Mouse (Mus musculus) neural tube, embryonic 13.5 days (tissue): ENCODE results near the gene Rrp1. TPM values are rescaled to one million over a fixed set of nuclear protein-coding genes. Genes with fewer than 3 reads are reported as not detected.

Experiments
- ATAC-seq: fragments of 200-750 bp; cut with Nextera tagmentation; 2 replicates; pipeline ENCODE4 v1.8.0; 2017; ENCODE audit warnings: low read depth, mild to moderate bottlenecking, moderate TSS enrichment, moderate library complexity
- H3K27ac ChIP-seq: fragments of 300-500 bp; sonication (generic); replicated peaks from 2 replicates; pipeline ENCODE4 v1.5.1; 2015; ENCODE audit warnings: moderate library complexity, mild to moderate bottlenecking, inconsistent platforms
- H3K27me3 ChIP-seq: fragments of 300-500 bp; sonication (generic); 2 replicates; pipeline ENCODE4 v1.6.1; 2015; ENCODE audit warnings: mild to moderate bottlenecking, inconsistent platforms
- H3K36me3 ChIP-seq: fragments of 300-500 bp; sonication (generic); 2 replicates; pipeline ENCODE4 v1.6.1; 2015; ENCODE audit warnings: mild to moderate bottlenecking, inconsistent platforms
- H3K4me1 ChIP-seq: fragments of 300-500 bp; sonication (generic); replicated peaks from 2 replicates; pipeline ENCODE4 v1.6.1; 2015; ENCODE audit warnings: inconsistent platforms
- H3K4me2 ChIP-seq: fragments of 300-500 bp; sonication (generic); 2 replicates; pipeline ENCODE4 v1.6.1; 2015; ENCODE audit warnings: inconsistent platforms, mild to moderate bottlenecking, moderate library complexity
- H3K4me3 ChIP-seq: fragments of 300-500 bp; sonication (generic); 2 replicates; pipeline ENCODE4 v1.5.1; 2015; ENCODE audit warnings: mild to moderate bottlenecking, inconsistent platforms
- H3K9ac ChIP-seq: fragments of 300-500 bp; sonication (generic); 2 replicates; pipeline ENCODE4 v1.6.1; 2015; ENCODE audit warnings: moderate library complexity, mild to moderate bottlenecking, inconsistent platforms
- H3K9me3 ChIP-seq: fragments of 300-500 bp; sonication (generic); 2 replicates; pipeline ENCODE4 v1.6.1; 2016; ENCODE audit warnings: inconsistent platforms
- whole genome bisulfite sequencing: fragments of 180-500 bp; shearing (Covaris S2); methylation state at CpG from one replicate; pipeline ENCODE4 v1.1.7; 2015; 5-methylcytosine and 5-hydroxymethylcytosine counted together
- polyA plus RNA-seq: library from polyadenylated mRNA; unstranded; fragments of >200 nt; fragmentation: Nextera tagmentation; extraction: Ambion mirVana; gene quantifications from 2 replicates; pipeline ENCODE4 v1.2.1, GENCODE M21; 2015

Rrp1 gene
- polyA plus RNA-seq, 1 experiment from 2014 or later = 365 TPM

DNA sequence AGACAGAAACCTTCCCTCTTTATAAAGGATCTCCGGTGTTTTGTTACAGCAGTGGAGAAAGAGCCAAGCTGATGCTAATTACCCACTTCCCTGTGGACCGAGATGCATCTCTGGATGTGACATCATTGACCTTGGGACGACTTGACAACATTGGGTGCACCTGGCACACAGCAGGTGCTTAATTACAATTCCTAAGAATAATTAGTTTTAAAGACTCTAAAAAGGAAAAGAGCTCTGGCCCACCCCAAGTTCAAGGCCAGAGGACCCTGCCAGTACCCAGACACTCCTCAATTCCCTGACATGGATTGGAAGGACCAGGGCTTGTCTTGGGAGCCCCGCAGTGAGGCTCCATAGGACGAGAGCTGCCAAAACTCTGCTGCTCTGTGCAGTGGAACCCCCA is 28.8 kb upstream of the Rrp1 start:
- 79% methylated on average over 5 of the region's 5 CpGs for WGBS
- Histone ChIP-seq H3K27ac (no peak overlapping the region), H3K4me3 (no peak overlapping the region), H3K4me1 (no peaks in the 10 kb centered on the region), H3K9ac (no peak overlapping the region), H3K27me3 (no peaks in the 10 kb centered on the region), H3K9me3 (no peaks in the 10 kb centered on the region), H3K36me3 (peaks cover 35% of the 10 kb centered on the region; the same call in 1 of the 2 replicates), H3K4me2 (no peak overlapping the region)
- no peak for ATAC-seq

DNA sequence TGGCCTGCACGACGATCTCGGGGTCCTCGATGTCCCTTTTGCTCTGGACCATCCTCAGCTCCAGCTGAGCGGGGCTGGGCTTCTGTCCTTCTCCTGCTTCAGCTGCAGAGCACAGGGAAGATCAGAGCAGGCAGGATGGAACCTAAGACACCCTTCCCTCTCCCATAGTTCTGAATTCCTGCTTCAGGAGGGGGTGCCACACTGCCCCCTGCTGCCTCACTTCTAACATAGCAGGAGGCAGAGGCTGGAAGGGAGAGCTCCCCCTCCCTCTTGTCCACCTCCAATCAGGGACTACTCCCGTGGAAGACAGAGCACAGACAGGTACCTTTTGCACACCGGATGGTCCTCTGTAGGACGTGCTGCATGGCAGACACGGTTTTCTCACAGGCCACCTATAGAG is 28.0 kb upstream of the Rrp1 start:
- no peaks in the 10 kb centered on the region for H3K4me1 ChIP-seq
- no peaks in the 10 kb centered on the region for H3K27me3 ChIP-seq
- H3K9me3 ChIP-seq = no peaks in the 10 kb centered on the region
- no peak for ATAC-seq
- peaks cover 28% of the 10 kb centered on the region; the same call in 1 of the 2 replicates for H3K36me3 ChIP-seq
- H3K9ac ChIP-seq = no peak overlapping the region
- no peak overlapping the region for H3K27ac ChIP-seq
- no peak overlapping the region for H3K4me2 ChIP-seq
- 62% methylated on average over 9 of the region's 9 CpGs for WGBS
- no peak overlapping the region for H3K4me3 ChIP-seq

DNA sequence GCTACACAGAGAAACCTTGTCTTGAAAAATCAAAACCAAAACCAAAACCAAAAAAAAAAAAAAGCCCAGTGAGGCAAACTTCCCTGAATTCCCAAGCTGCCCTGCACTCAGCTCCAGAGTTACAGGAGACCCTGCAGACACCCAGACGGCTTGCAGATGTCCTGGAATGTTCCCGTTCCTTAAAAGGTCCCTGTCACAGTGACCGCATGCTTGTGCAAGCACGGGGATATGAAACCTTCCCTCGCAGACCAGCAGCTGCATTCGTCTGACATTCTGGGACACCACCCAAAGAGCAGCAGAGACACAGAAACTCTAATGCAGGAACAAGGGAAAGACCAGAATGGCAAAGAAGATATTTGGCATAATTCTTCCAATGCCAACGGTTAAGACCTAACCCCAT is 27.1 kb upstream of the Rrp1 start:
- Histone ChIP-seq H3K4me1 (no peaks in the 10 kb centered on the region), H3K4me2 (no peak overlapping the region), H3K27me3 (no peaks in the 10 kb centered on the region), H3K4me3 (no peak overlapping the region), H3K36me3 (peaks cover 24% of the 10 kb centered on the region; the same call in 1 of the 2 replicates), H3K9ac (no peak overlapping the region), H3K27ac (no peak overlapping the region), H3K9me3 (no peaks in the 10 kb centered on the region)
- ATAC-seq = no peak
- 87% methylated on average over 7 of the region's 7 CpGs for WGBS

DNA sequence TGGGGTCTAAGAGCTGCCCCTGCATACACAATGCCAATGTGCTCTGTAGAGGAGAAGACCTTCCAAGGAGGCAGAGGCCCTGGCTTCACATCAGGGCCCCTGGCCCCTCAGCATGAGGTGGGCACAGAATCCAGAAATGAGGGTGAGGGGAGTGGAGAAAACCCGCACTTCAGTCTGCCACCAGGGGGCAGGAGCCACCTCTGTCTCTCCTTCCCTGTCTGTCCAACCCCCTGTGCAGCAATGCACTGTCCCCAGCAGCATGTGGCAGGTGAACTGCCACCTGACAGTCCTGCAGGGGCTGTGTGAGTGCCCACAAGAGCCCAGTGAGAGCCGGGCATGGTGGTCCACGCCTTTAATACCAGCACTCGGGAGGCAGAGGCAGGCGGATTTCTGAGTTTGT is 26.7 kb upstream of the Rrp1 start:
- H3K4me3 ChIP-seq = no peak overlapping the region
- H3K27ac ChIP-seq = no peak overlapping the region
- H3K27me3 ChIP-seq = no peaks in the 10 kb centered on the region
- H3K4me2 ChIP-seq = no peak overlapping the region
- H3K36me3 ChIP-seq = peaks cover 19% of the 10 kb centered on the region; the same call in 1 of the 2 replicates
- no peak overlapping the region for H3K9ac ChIP-seq
- 69% methylated on average over 5 of the region's 5 CpGs for WGBS
- H3K9me3 ChIP-seq = no peaks in the 10 kb centered on the region
- ATAC-seq = no peak
- H3K4me1 ChIP-seq = no peaks in the 10 kb centered on the region

DNA sequence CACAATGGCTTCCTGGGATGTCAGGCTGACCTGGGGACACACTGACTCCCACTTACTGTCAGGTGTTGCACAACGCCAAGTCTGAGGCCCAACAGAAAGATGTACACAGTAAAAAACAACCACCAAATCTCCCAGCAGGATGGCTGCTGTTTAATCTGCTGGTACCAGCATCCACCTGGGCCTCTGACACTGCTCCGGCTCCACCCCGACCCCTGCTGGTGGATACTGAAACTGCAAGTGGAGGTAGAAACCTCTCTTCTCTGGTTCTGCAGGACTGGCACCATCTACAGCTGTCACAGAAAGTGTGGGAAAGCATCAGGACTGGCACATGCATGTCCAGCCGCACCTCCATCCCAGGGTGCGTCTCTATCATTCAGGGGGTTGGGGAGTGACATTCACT is 25.3 kb upstream of the Rrp1 start:
- 13% methylated on average over 5 of the region's 5 CpGs for WGBS
- Histone ChIP-seq H3K36me3 (0 out of 2 replicates have a peak, but pooled peaks cover 7% of the 10 kb centered on the region), H3K9me3 (no peaks in the 10 kb centered on the region), H3K9ac (no peak overlapping the region), H3K27me3 (no peaks in the 10 kb centered on the region), H3K4me1 (no peaks in the 10 kb centered on the region), H3K27ac (no peak overlapping the region), H3K4me2 (no peak overlapping the region), H3K4me3 (no peak overlapping the region)
- peak; percentile 44; the same call in 1 of the 2 replicates for ATAC-seq

DNA sequence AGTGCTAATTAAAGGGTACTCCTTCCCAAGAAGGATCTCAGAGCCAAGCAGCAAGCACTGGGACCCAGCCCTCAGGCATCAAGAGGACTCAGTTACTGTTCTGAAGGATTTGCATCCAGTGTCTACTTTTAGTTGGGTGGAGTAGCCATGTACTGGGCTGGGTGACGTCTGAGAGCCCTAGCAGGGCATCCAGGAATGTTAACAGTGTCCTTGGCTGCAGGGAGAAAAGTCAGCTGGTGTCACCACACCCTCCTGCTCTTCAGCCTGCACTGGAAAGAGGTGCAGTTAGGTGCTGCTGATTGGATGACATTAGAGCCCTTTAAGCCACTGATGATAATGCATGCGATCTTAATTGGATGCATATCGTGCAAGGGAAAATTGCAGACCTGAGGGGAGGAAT is 20.0 kb upstream of the Rrp1 start:
- no peaks in the 10 kb centered on the region for H3K27me3 ChIP-seq
- no peak overlapping the region for H3K4me3 ChIP-seq
- WGBS = 62% methylated on average over 3 of the region's 3 CpGs
- no peak for ATAC-seq
- H3K4me2 ChIP-seq = no peak overlapping the region
- no peak overlapping the region for H3K27ac ChIP-seq
- no peak overlapping the region for H3K9ac ChIP-seq
- no peaks in the 10 kb centered on the region for H3K9me3 ChIP-seq
- peaks cover 15% of the 10 kb centered on the region for H3K36me3 ChIP-seq
- H3K4me1 ChIP-seq = no peaks in the 10 kb centered on the region

DNA sequence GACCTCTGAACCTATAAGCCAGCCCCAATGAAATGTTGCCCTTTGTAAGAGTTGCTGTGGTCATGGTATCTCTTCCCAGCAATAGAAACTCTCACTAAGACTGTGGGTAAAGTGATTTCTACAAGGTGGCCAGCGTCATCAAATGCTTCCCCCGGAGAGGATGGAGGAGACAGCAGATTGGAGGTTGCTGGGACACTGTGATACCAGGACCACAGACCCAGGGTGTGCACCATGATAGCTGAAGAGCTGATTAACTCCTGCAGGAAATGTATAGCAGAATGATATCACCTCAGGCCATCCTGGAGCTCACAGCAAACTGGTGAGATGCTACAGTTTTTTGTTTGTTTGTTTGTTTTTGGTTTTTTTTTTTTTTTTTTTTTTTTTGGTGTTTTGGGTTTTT is 16.9 kb upstream of the Rrp1 start:
- Histone ChIP-seq H3K9ac (no peak overlapping the region), H3K4me3 (no peak overlapping the region), H3K27ac (no peak overlapping the region), H3K4me2 (no peak overlapping the region), H3K36me3 (peaks cover 26% of the 10 kb centered on the region), H3K27me3 (no peaks in the 10 kb centered on the region), H3K9me3 (no peaks in the 10 kb centered on the region), H3K4me1 (peaks cover 14% of the 10 kb centered on the region)
- 96% methylated on average over 2 of the region's 2 CpGs for WGBS
- ATAC-seq = no peak

DNA sequence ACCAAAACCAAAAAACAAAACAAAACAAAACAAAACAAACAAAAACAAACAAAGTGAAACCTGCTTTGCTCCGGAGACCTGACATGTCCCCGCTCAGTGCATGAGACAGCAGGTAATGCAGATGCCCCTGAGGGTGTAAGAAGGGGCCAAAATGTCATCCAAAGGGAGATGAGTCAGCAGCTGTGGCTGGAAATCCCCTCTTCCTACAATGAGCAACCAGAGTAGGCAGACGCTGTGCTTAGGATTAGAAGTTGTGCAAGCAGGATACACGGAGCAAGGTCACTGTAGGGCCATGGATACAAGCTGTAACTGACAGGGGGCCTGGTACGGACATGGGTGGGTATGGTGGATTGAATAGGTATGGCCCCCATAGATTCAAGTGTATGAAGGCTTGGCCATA is 16.3 kb upstream of the Rrp1 start:
- Histone ChIP-seq H3K27me3 (no peaks in the 10 kb centered on the region), H3K4me1 (peaks cover 14% of the 10 kb centered on the region), H3K27ac (no peak overlapping the region), H3K36me3 (peaks cover 26% of the 10 kb centered on the region), H3K9me3 (no peaks in the 10 kb centered on the region), H3K4me2 (no peak overlapping the region), H3K4me3 (no peak overlapping the region), H3K9ac (no peak overlapping the region)
- WGBS = 91% methylated on average over 5 of the region's 5 CpGs
- ATAC-seq = no peak

DNA sequence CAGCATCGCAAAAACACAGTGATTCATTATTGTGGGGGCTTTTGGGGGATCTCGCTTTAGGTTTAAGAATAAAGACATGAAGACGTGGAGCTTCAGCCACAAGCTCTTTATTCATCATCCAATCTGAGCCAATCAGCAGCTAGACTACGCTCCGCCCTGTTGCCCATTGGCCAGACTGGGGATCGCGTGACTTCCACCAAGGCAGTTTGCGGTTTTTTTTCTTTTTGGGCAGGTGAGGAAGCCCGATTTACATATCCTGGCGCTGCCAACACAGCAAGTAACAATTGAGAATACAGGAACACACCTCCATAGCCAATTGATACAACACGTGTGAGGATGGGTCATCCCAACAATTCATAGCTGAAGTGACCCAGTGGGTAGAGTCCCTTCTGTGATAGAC is 15.2 kb upstream of the Rrp1 start:
- no peaks in the 10 kb centered on the region for H3K27me3 ChIP-seq
- H3K9me3 ChIP-seq = no peaks in the 10 kb centered on the region
- WGBS = 91% methylated on average over 11 of the region's 11 CpGs
- H3K36me3 ChIP-seq = peaks cover 26% of the 10 kb centered on the region
- no peak overlapping the region for H3K9ac ChIP-seq
- no peak overlapping the region for H3K4me2 ChIP-seq
- ATAC-seq = no peak
- H3K27ac ChIP-seq = no peak overlapping the region
- H3K4me1 ChIP-seq = peaks cover 14% of the 10 kb centered on the region
- H3K4me3 ChIP-seq = no peak overlapping the region

DNA sequence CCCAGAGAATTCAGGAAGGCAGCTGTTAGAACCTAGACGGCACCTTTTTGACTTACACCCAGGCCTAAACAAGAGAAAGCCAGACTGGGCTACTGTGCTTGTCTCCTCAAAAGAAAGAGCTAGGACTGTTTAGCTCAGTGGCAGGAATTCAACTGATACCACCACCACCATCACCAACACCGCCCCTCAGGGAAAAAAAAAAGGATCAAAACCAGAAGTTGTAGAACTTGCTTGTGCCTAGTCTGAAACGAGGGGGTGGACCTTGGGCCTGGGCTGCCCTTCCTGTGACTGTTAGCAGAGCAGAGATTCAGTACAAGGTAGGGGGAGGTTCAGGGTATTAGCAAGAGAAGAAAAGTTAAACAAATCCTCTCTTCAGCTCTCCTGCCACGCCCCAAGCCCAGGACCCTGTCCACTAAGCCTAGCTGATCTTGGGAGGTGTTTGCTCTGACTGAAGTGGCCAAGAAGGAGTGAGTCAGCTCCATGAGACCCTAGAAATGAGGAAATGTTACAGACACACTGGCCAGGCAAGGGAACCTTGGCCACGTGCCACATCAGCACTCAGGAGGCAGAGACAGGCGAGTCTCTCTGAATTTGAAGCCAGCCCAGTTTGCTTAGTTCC is 13.4 kb upstream of the Rrp1 start:
- Histone ChIP-seq H3K4me1 (peaks cover 14% of the 10 kb centered on the region), H3K9me3 (no peaks in the 10 kb centered on the region), H3K36me3 (peaks cover 26% of the 10 kb centered on the region), H3K9ac (peak overlapping the region; percentile 92), H3K27ac (peak overlapping the region; percentile 63; the same call in 1 of the 2 replicates), H3K4me3 (peak overlapping the region; percentile 84), H3K4me2 (peak overlapping the region; percentile 79), H3K27me3 (no peaks in the 10 kb centered on the region)
- peak; percentile 4; the same call in 1 of the 2 replicates for ATAC-seq
- 50% methylated on average over 6 of the region's 6 CpGs for WGBS

DNA sequence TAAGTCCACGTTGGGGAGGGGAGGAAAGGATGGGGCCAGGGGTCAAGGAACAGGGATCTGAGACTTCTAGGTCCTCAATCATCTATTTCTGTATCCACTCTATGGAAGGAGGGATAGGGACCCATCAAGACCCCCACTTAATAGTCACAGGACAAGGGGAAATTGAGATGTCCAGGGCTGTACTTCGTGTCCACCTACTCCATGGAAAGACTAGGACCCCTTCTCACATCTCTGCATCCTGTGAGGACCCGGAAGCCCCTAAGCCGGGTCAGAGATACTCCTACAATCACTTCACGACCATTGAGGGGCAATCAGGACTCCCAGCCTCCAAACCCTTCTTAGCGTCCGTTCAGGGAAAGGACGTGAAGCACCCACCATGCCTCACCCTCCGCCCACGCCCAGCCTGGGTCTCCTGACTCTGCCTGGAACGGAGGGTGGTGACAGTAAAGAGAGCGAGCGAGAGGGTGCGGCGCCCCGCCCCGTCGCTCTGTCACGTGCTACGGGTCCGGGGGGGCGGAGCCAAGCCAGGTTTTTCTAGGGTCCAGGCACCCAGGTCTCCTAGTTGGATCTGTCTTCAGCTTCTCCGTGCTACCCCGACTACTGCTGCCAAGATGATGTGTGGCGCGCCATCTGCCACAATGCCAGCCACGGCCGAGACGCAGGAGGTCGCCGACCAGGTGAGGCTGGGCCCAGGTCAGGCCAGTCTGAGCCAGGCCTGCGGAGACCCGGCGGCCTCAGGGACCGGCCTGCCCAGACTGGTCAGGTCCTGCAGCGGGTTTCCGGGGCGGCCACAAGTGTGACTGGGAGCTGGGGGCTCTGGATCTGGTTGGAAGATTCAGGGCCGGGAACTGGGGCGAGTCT is 12.6 kb upstream of the Rrp1 start, which contains the start of gene Cstb:
TSS of gene Cstb (plus strand) at position 489 of the 861 bp plus-strand sequence.
- H3K9me3 ChIP-seq = no peaks in the 10 kb centered on the region
- peaks cover 14% of the 10 kb centered on the region for H3K4me1 ChIP-seq
- H3K9ac ChIP-seq = peak within 1 kb of the TSS; percentile 92
- H3K27me3 ChIP-seq = no peaks in the 10 kb centered on the region
- H3K27ac ChIP-seq = peak within 1 kb of the TSS; percentile 63
- H3K4me3 ChIP-seq = peak within 1 kb of the TSS; percentile 84
- 2% methylated on average over 40 of the region's 40 CpGs for WGBS
- H3K4me2 ChIP-seq = peak within 1 kb of the TSS; percentile 79
- H3K36me3 ChIP-seq = peaks cover 26% of the 10 kb centered on the region
- ATAC-seq = peak; percentile 94

DNA sequence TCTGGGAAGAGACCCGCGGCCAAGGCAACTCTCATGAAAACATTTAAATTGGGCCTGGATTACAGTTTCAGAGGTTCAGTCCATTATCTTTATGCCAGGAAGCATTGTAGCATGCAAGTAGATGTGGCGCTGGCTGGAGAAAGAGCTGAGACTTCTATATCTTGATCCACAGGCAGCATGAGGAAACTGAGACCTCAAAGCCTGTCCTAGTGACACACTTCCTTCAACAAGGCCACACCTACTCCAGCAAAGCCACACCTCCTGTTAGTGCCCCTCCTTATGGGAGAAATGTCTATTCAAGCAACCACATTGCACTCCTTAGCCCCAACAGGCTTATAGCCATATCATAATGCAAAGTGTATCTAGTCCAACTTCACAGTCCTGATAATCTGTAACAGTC is 9.8 kb upstream of the Rrp1 start:
- peaks cover 14% of the 10 kb centered on the region for H3K4me1 ChIP-seq
- H3K36me3 ChIP-seq = peaks cover 8% of the 10 kb centered on the region
- H3K4me3 ChIP-seq = no peak overlapping the region
- 93% methylated on average over 3 of the region's 3 CpGs for WGBS
- no peaks in the 10 kb centered on the region for H3K27me3 ChIP-seq
- H3K27ac ChIP-seq = no peak overlapping the region
- no peak for ATAC-seq
- H3K9me3 ChIP-seq = no peaks in the 10 kb centered on the region
- no peak overlapping the region for H3K4me2 ChIP-seq
- H3K9ac ChIP-seq = no peak overlapping the region
